ENCODE assay signal across 9 mouse cellular contexts in the genomic region with DNA sequence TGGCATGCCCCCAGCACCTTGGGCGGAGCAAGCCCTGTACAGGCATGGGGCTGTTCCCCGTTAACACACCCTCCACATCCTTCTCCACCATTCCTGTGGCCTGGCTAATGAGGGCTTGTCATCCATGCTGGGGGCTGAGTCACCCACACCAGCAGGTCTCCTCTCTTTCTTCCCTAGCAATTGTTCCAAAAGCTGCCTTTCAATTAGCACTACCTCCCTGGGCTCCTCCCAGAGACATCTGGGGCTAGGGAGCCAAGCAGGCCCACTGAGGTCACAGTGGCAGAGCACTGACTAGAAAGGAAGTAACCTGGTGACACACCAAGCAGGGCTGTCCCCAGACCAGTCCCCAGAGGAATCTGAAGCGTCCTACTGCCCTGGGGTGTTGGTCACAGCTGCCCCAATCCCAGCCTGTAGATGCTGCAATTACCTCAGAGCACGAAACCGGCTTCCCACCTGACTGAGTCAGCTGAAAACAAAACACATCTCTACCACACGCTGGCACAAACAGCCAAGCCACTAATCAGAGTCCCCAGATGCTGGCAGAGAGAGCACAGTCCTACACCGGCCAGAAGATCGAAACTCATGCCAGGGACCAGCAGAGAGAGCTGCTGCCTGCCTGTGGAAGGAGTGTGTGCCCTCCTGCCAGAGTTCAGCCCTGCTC. TPM values are rescaled to one million over a fixed set of nuclear protein-coding genes. Genes with fewer than 3 reads are reported as not detected.
DNase-seq lines count a peak whose midpoint lies in the region; ATAC-seq and TF ChIP-seq lines count a peak whose summit lies in the region.
"Had no signal": no experiment of that assay in that cellular context is flagged by ENCODE, and none has a peak within 500 bp of the region (broad histone marks: within the 10 kb centered on the region; RNA-seq: fewer than 3 reads in every experiment).

Gm14137 (plus strand) TSS at position 519 of the 661 bp plus-strand sequence.

- no peak for TF ChIP-seq CTCF in brain, embryonic 14.5 days (IDR thresholded peaks at IDR 0.05; ENCODE audit: borderline replicate concordance, extremely low read depth, insufficient read depth, insufficient read length)

- ATAC-seq in hindbrain, embryonic 13.5 days (ENCODE audit: low FRiP score) = 0 out of 2 replicates have a peak, but pooled peaks have one; percentile 15
- ATAC-seq in neural tube, embryonic 15.5 days (ENCODE audit: low FRiP score) = no peak

- peak; percentile 62 for DNase-seq in left cerebral cortex, postnatal 4 days
- no peak for DNase-seq in left cerebral cortex, postnatal 10 days (ENCODE audit: extremely low spot score in 1 of 2, low spot score in 2 of 2)
- DNase-seq in brain, embryonic 14.5 days (ENCODE audit: low read depth) = peak; percentile 35
- no peak for DNase-seq in adrenal gland, postnatal 10 days
- no peak for DNase-seq in layer of hippocampus, adult 8-10 months (ENCODE audit: low spot score in 2 of 2)
- DNase-seq in urinary bladder, postnatal 4 days (ENCODE audit: low spot score in 2 of 2) = no peak

- peaks cover 39% of the 10 kb centered on the region for H3K4me1 ChIP-seq in hindbrain, embryonic 13.5 days (replicated peaks)
- H3K4me1 ChIP-seq in neural tube, embryonic 15.5 days = peaks cover 31% of the 10 kb centered on the region

- intact Hi-C loops in left cerebral cortex, postnatal 4 days (cut with DNase I) = no loop called here
- intact Hi-C loops in left cerebral cortex, postnatal 10 days (cut with DNase I) = no loop called here

- peak within 1 kb of the TSS; percentile 61 for H3K27ac ChIP-seq in hindbrain, embryonic 13.5 days
- H3K27ac ChIP-seq in neural tube, embryonic 15.5 days (replicated peaks) = peak within 1 kb of the TSS; percentile 18; the same call in 1 of the 2 replicates

- no peak for TF ChIP-seq POLR2A in brain, embryonic 14.5 days (IDR thresholded peaks at IDR 0.05; ENCODE audit: borderline replicate concordance, extremely low read depth, insufficient read depth, insufficient read length, poor library complexity, severe bottlenecking)

- H3K9me3 ChIP-seq in hindbrain, embryonic 13.5 days = no peaks in the 10 kb centered on the region
- no peaks in the 10 kb centered on the region for H3K9me3 ChIP-seq in neural tube, embryonic 15.5 days (replicated peaks)
- H3K9me3 ChIP-seq: limb, embryonic 15.5 days had no signal

- peaks cover 10% of the 10 kb centered on the region for H3K27me3 ChIP-seq in hindbrain, embryonic 13.5 days
- 0 out of 2 replicates have a peak, but pooled peaks cover 3% of the 10 kb centered on the region for H3K27me3 ChIP-seq in neural tube, embryonic 15.5 days (replicated peaks)
- H3K27me3 ChIP-seq: limb, embryonic 15.5 days had no signal

- 41% methylated on average over 8 of the region's 8 CpGs for WGBS in hindbrain, embryonic 13.5 days
- 28% methylated on average over 8 of the region's 8 CpGs for WGBS in neural tube, embryonic 15.5 days

- H3K4me3 ChIP-seq in hindbrain, embryonic 13.5 days = no peak within 1 kb of the TSS
- no peak within 1 kb of the TSS for H3K4me3 ChIP-seq in neural tube, embryonic 15.5 days (replicated peaks)
- H3K4me3 ChIP-seq: limb, embryonic 15.5 days had no signal

- peak within 1 kb of the TSS; percentile 53 for H3K9ac ChIP-seq in hindbrain, embryonic 13.5 days
- peak within 1 kb of the TSS; percentile 28; the same call in 1 of the 2 replicates for H3K9ac ChIP-seq in neural tube, embryonic 15.5 days (replicated peaks)
- H3K9ac ChIP-seq: limb, embryonic 15.5 days had no signal

- peaks cover 38% of the 10 kb centered on the region for H3K36me3 ChIP-seq in hindbrain, embryonic 13.5 days
- H3K36me3 ChIP-seq in neural tube, embryonic 15.5 days = peaks cover 17% of the 10 kb centered on the region

- H3K4me2 ChIP-seq in hindbrain, embryonic 13.5 days = no peak within 1 kb of the TSS
- no peak within 1 kb of the TSS; the same call in 1 of the 2 replicates for H3K4me2 ChIP-seq in neural tube, embryonic 15.5 days
- H3K4me2 ChIP-seq: limb, embryonic 15.5 days had no signal

RNA-seq across cellular contexts. Expression of gene Gm14137, which starts in this region (rescaled TPM):
- total RNA-seq in left cerebral cortex, postnatal 4 days (2021) = not detected
- total RNA-seq in left cerebral cortex, postnatal 10 days (2021) = not detected
- 0.03 TPM in 2 replicates for polyA plus RNA-seq in brain, embryonic 14.5 days (2012; rRNA removed)
- 0.75 and 0.96 TPM in 2 replicates for polyA plus RNA-seq in hindbrain, embryonic 13.5 days (2015; fragmentation: Nextera tagmentation; extraction: Ambion mirVana)
- polyA plus RNA-seq in neural tube, embryonic 15.5 days (2015; fragmentation: Nextera tagmentation; extraction: Ambion mirVana) = 0.69 and 0.78 TPM in 2 replicates
- total RNA-seq in adrenal gland, postnatal 10 days (2021) = under 1 TPM; 0.15 to 0.24 TPM
- not detected for total RNA-seq in layer of hippocampus, adult 8-10 months (2022)

Comparison
In these comparisons a context has a peak if more than half of its experiments do, and no peak if none do; other contexts are left out.
1. Peak in DNase-seq in left cerebral cortex, postnatal 4 days; RNA of the gene not detected or under 1 TPM.
2. Peak in DNase-seq in brain, embryonic 14.5 days; RNA of the gene not detected or under 1 TPM.
3. Peak in ATAC-seq, H3K27ac ChIP-seq and H3K9ac ChIP-seq in hindbrain, embryonic 13.5 days; RNA of the gene not detected or under 1 TPM.